Mouse (Mus musculus) R1 (cell line): ENCODE data around the gene Atp5j.

ENCODE experiments used
- DNase-seq: peaks from one replicate; pipeline ENCODE4 v3.0.0-alpha.2; 2018; ENCODE audit warnings: low read depth, low spot score

Atp5j gene

GRCm38 (mm10) chr16:84835441-84835822, at the start of gene Atp5j:
Gene Atp5j, minus strand, starts transcription at chr16:84835625.
- DNase-seq, result peak; percentile 54

- no peak for DNase-seq
Measured at GRCm38 (mm10) chr16:84884572-84884971, 49.1 kb upstream of the Atp5j start.

GRCm38 (mm10) chr16:84881754-84882321, 46.4 kb upstream of the Atp5j start:
- DNase-seq, result no peak

GRCm38 (mm10) chr16:84881168-84881567, 45.7 kb upstream of the Atp5j start:
- DNase-seq, result no peak

- peak; percentile 86 for DNase-seq
Measured at GRCm38 (mm10) chr16:84879146-84879545, 43.7 kb upstream of the Atp5j start.

- peak; percentile 27 for DNase-seq
Measured at GRCm38 (mm10) chr16:84876082-84876481, 40.7 kb upstream of the Atp5j start.

GRCm38 (mm10) chr16:84875718-84876035, 40.3 kb upstream of the Atp5j start:
- no peak for DNase-seq

GRCm38 (mm10) chr16:84875012-84875717, 39.7 kb upstream of the Atp5j start:
- DNase-seq, result no peak

GRCm38 (mm10) chr16:84873805-84874204, 38.4 kb upstream of the Atp5j start:
- no peak for DNase-seq

- no peak for DNase-seq
Measured at GRCm38 (mm10) chr16:84864656-84865055, 29.2 kb upstream of the Atp5j start.

- DNase-seq, result no peak
Measured at GRCm38 (mm10) chr16:84853492-84853891, 18.1 kb upstream of the Atp5j start.

GRCm38 (mm10) chr16:84838576-84838975, 3.2 kb upstream of the Atp5j start:
- peak; percentile 64 for DNase-seq

GRCm38 (mm10) chr16:84835823-84836743, 658 bp upstream of the Atp5j start:
- peak; percentile 95 for DNase-seq

- peak; percentile 99 for DNase-seq
Measured at GRCm38 (mm10) chr16:84834745-84835440, 532 bp downstream of the Atp5j start, which contains the start of gene Gabpa. Gene Gabpa, plus strand, starts transcription at chr16:84834925.

- no peak for DNase-seq
Measured at GRCm38 (mm10) chr16:84834344-84834743, 1.1 kb downstream of the Atp5j start.

GRCm38 (mm10) chr16:84832736-84833135, 2.7 kb downstream of the Atp5j start:
- DNase-seq, result no peak

- no peak for DNase-seq
Measured at GRCm38 (mm10) chr16:84831696-84832095, 3.7 kb downstream of the Atp5j start.

GRCm38 (mm10) chr16:84825009-84825408, 10.4 kb downstream of the Atp5j start:
- peak; percentile 97 for DNase-seq

- peak; percentile 71 for DNase-seq
Measured at GRCm38 (mm10) chr16:84817423-84817822, 18.0 kb downstream of the Atp5j start.

GRCm38 (mm10) chr16:84814511-84814910, 20.9 kb downstream of the Atp5j start:
- DNase-seq, result no peak

GRCm38 (mm10) chr16:84813852-84814251, 21.6 kb downstream of the Atp5j start:
- DNase-seq, result no peak

GRCm38 (mm10) chr16:84810254-84810653, 25.2 kb downstream of the Atp5j start:
- DNase-seq, result no peak
